Mouse (Mus musculus) forebrain, embryonic 10.5 days (tissue): ENCODE data around the gene Nav2. TPM values are rescaled to one million over a fixed set of nuclear protein-coding genes. Genes with fewer than 3 reads are reported as not detected.
A peak's percentile ranks its signal among the peaks of the same experiment; 100 is the strongest.

ENCODE experiments used
- DNase-seq: peaks from one replicate; pipeline ENCODE4 v3.0.0-alpha.2; 2017; ENCODE audit warnings: low spot score; ENCODE audit errors: extremely low spot score
- H3K27ac ChIP-seq: fragments of 300-500 bp; sonication (generic); 2 replicates; pipeline ENCODE4 v1.5.1; 2016; ENCODE audit warnings: mild to moderate bottlenecking
- H3K27me3 ChIP-seq: fragments of 300-500 bp; sonication (generic); 2 replicates; pipeline ENCODE4 v1.6.1; 2016; ENCODE audit warnings: mild to moderate bottlenecking; ENCODE audit not compliant: poor library complexity, severe bottlenecking
- H3K36me3 ChIP-seq: fragments of 300-500 bp; sonication (generic); replicated peaks from 2 replicates; pipeline ENCODE4 v1.6.1; 2016; ENCODE audit warnings: mild to moderate bottlenecking, moderate library complexity
- H3K4me1 ChIP-seq: fragments of 300-500 bp; sonication (generic); 2 replicates; pipeline ENCODE4 v1.6.1; 2016
- H3K4me3 ChIP-seq: fragments of 300-500 bp; sonication (generic); 2 replicates; pipeline ENCODE4 v1.5.1; 2016; ENCODE audit warnings: mild to moderate bottlenecking, moderate library complexity
- H3K9me3 ChIP-seq: fragments of 300-500 bp; sonication (generic); 2 replicates; pipeline ENCODE4 v1.6.1; 2016; ENCODE audit warnings: mild to moderate bottlenecking, moderate library complexity
- WGBS: fragments of 180-500 bp; shearing (Covaris S2); methylation state at CpG from one replicate; pipeline ENCODE4 v1.1.7; 2016; 5-methylcytosine and 5-hydroxymethylcytosine counted together
- polyA plus RNA-seq: library from polyadenylated mRNA; unstranded; fragments of >200 nt; fragmentation: Nextera tagmentation; extraction: Ambion mirVana; gene quantifications from 2 replicates; pipeline ENCODE4 v1.2.1, GENCODE M21; 2016

Gene Nav2
- polyA plus RNA-seq, 1 experiment from 2014 or later: 6.1 TPM

DNA sequence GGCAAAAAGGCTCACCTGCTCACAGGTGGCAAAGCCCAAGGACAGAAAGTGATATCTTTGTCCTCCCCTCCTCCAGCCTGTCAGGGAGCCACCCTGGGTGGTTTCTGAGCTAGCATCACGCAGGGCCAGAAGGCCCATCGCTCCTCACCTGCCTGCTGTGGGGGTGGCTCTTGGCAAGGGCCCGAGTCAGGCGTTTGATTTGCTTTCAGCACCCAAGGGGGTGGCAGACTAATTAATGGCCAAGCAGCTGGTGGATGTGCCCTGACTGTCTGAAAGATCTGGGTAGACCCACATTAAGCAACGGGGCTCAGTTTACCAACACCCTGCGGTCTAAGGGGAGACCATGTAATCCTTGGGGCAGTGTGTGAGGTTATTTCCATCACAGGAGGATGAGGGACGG lies 235.4 kb downstream of the Nav2 start:
- WGBS: 85% methylated on average over 7 of the region's 7 CpGs
- Histone ChIP-seq H3K27me3 (peaks cover 22% of the 10 kb centered on the region), H3K4me1 (peaks cover 15% of the 10 kb centered on the region), H3K4me3 (no peak overlapping the region), H3K36me3 (no peaks in the 10 kb centered on the region), H3K9me3 (no peaks in the 10 kb centered on the region; the same call in 1 of the 2 replicates), H3K27ac (no peak overlapping the region)
- no peak for DNase-seq

DNA sequence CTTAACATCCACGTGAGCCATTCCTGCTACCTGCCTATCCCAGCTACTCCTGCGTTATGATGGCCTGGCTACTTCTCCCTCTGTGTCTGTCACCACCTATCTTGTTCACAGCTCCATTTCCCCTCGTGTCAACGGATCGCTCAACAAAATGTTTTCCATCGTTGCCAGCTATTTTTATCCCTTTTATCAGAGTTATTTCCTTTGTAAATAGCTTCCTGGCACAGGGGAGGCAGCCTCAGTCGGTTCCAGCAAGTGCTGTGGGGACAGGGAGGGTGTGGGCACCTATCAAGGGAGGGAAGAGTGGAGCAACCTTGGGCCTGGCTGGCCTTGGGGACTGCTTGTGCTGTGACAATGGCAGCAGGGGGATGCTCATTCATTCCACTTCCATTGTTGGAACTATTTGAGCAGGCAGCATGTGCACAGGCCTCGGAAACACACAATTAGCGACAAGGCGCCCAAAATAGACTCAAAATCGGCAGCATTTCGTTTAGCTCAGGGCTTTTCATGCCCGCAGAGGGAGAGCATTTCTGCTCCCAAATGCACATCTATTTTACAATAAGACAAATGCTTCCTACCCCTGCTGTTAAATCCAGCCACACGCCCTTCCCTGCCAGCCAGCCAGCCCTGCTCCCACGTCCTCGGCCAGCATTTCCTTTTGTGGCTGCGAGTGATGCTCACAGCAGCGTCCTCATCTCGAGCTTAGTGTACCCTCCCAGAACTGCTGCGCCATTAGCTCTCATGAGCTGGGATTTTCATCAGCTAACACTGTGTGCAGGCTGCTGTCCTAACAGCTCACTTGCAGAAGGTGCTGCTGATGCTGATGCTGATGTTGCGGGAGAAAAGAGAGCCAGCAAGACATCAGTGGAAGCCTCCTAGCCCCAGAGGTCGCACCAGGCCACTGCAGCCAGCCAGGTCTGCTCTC lies 237.5 kb downstream of the Nav2 start:
- Histone ChIP-seq H3K9me3 (no peaks in the 10 kb centered on the region; the same call in 1 of the 2 replicates), H3K27me3 (peaks cover 22% of the 10 kb centered on the region), H3K36me3 (no peaks in the 10 kb centered on the region), H3K4me1 (peaks cover 15% of the 10 kb centered on the region), H3K27ac (peak overlapping the region; percentile 11; the same call in 1 of the 2 replicates), H3K4me3 (no peak overlapping the region)
- DNase-seq: peak; percentile 26
- 50% methylated on average over 22 of the region's 22 CpGs for WGBS

DNA sequence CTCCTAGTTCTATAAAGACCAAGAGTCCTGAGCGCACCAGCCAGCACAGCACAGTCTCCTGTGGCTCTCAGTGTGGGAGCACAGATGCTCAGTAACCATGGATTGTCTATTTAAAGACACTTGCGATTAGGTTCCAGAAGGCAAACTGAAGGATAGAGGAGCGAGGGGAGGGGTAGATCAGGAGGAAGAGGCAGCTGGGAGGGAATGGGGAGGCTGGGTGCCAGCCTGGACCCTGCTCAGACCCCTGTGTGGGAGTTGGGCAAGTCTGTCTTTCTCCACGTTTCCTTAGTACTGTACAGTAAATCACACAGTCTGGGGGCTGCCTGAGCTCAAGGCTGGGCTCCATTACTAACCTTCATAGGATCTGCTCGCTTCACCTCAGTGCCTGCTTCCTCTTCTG lies 243.8 kb downstream of the Nav2 start:
- Histone ChIP-seq H3K27ac (no peak overlapping the region), H3K4me3 (no peak overlapping the region), H3K36me3 (no peaks in the 10 kb centered on the region), H3K4me1 (no peaks in the 10 kb centered on the region), H3K9me3 (peaks cover 7% of the 10 kb centered on the region; the same call in 1 of the 2 replicates), H3K27me3 (no peaks in the 10 kb centered on the region)
- 75% methylated on average over 5 of the region's 5 CpGs for WGBS
- no peak for DNase-seq

DNA sequence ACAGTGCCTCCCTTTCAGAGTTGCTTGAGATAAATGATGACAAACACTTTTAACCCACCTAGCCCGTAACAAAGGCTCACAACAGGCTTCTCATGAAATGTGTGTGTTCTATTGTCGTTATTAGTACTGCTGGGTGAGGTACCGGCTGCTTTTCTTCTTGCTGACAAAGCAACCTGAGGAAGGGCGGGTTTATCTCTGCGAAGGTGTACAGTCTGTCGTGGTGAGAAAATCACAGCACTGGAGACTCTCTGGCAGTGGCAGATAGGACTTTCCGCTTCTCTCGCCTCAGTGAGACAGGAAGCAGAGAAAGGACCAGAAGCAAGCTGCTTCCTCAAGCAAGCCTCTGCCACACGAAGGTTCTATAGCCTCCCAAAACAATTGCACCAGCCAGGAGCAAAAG lies 244.2 kb downstream of the Nav2 start:
- Histone ChIP-seq H3K36me3 (no peaks in the 10 kb centered on the region), H3K27ac (no peak overlapping the region), H3K4me3 (no peak overlapping the region), H3K27me3 (no peaks in the 10 kb centered on the region), H3K4me1 (no peaks in the 10 kb centered on the region), H3K9me3 (peaks cover 7% of the 10 kb centered on the region; the same call in 1 of the 2 replicates)
- DNase-seq: no peak
- WGBS: 84% methylated on average over 9 of the region's 9 CpGs

DNA sequence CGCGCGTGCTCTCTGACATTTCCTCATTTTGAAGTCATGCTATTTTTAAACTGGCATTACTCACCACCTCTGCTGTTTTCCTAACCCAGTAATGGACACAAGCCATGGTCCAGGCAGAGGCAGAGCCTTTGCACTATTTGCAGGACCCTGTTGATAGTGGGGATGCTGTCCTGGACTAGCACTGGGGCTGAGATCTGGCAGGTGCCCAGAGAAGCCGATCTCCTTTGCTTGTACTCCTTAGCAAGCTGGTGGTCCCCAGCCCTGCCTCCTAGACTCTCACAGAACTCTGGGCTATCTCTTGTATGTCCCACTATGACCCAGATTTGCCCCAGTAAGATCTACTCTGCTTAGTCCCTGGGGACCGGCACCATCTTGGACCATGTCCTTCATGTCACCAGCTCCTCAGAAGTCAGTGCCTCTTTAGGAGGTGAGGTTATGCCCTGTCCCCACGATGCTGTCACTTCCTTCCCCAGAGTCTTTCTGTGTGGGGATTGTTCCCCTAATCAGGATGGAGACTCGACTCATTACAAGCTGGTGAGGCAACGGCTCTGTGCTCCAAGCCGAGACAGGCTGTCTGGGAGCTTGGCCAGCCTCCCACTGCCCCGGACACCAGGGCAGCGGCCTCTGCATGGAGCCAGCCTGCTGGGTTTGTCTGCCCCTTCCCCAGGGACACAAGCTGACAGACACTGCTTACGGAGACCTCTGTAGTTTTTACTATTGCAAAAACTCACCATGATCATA lies 250.3 kb downstream of the Nav2 start:
- WGBS: 82% methylated on average over 12 of the region's 12 CpGs
- Histone ChIP-seq H3K4me3 (no peak overlapping the region), H3K27ac (no peak overlapping the region), H3K27me3 (peaks cover 14% of the 10 kb centered on the region; the same call in 1 of the 2 replicates), H3K9me3 (peaks cover 7% of the 10 kb centered on the region; the same call in 1 of the 2 replicates), H3K4me1 (peaks cover 41% of the 10 kb centered on the region), H3K36me3 (no peaks in the 10 kb centered on the region)
- DNase-seq: no peak

DNA sequence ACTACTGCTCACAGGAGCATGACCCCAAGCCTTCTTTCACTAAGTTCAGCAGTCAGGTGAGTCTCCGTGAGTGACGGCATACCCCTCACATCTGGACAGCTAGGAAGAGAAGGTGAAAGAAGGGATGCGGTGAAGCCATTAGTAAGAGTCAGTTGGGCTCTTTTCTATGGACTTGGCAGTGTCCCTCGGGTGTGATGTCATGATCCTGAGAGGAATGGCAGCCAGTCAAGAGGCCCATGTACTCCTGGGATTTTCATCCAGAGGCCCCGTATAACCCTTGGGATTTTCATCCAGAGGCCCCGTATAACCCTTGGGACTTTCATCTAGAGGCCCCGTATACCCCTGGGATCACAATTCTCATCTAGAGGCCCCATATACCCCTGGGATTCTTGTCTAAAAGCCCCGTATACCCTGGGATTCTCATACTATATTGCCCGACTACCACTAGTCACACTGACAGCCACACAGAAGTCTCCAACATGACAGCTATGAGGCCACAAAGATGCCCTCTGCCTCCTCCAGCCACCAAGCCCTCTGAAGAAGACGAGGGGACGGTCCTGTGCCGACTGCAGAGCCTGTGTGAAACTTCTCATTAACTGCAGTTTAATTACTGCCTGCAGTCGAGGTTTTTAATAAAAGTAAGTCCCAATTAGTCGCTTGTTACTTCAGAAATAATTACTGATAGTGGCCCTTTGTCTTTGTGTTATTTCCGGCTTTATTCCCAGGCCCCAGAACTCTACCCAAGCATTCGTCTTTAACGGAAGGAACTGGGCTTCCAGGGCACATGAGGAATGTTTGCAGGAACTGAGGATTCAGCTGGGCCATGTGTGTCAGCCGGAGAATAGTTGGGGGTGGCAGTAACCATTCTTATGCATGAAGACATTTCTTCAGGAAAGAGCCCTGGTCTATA lies 251.4 kb downstream of the Nav2 start:
- DNase-seq: no peak
- Histone ChIP-seq H3K27me3 (peaks cover 18% of the 10 kb centered on the region; the same call in 1 of the 2 replicates), H3K4me1 (peaks cover 48% of the 10 kb centered on the region), H3K9me3 (peaks cover 7% of the 10 kb centered on the region; the same call in 1 of the 2 replicates), H3K36me3 (no peaks in the 10 kb centered on the region), H3K27ac (no peak overlapping the region), H3K4me3 (no peak overlapping the region)
- WGBS: 75% methylated on average over 18 of the region's 18 CpGs

DNA sequence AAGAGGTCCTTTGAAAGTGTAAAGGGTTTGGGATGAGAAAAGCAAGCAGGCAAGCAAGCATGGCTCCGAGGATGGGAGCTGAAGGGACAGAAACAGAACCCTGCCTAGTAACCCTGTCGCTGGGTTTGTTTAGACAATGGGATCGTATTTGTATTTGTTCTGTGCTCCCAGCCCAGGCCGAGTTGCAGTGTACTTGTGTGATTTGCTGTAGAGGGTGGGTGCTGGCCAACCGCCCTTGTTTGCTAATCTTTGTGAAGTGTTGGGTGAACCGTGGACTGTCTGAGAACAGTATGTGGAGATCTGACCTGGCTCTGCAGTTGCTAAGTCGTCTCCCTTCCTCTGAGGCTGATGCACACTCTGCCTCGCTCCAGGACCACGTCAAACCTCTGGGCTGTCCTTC lies 253.6 kb downstream of the Nav2 start:
- no peak overlapping the region for H3K27ac ChIP-seq
- no peaks in the 10 kb centered on the region for H3K36me3 ChIP-seq
- WGBS: 62% methylated on average over 9 of the region's 9 CpGs
- H3K9me3 ChIP-seq: no peaks in the 10 kb centered on the region
- DNase-seq: no peak
- H3K4me1 ChIP-seq: peaks cover 48% of the 10 kb centered on the region
- H3K4me3 ChIP-seq: no peak overlapping the region
- H3K27me3 ChIP-seq: peaks cover 18% of the 10 kb centered on the region; the same call in 1 of the 2 replicates

DNA sequence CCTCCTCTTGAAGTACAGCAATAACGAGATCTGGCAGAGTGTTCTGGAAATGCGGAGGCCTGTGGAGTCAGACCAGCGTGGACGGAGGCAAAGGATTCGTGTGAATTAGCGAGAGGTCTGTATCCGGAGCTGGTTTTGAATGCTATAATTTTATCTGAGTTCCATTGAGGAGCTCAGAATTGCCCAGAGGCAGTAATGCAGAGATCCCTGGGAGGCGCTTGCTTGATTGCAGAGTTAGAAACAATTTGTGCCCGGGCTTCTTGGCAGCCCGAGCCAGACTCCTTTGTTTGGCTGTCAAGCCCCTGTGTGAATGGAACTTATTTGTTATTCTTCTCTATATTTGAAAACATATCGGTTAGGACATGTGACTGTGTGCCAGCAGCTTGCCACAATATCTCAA lies 255.3 kb downstream of the Nav2 start:
- H3K36me3 ChIP-seq: no peaks in the 10 kb centered on the region
- H3K27me3 ChIP-seq: peaks cover 18% of the 10 kb centered on the region; the same call in 1 of the 2 replicates
- H3K9me3 ChIP-seq: no peaks in the 10 kb centered on the region
- peaks cover 48% of the 10 kb centered on the region for H3K4me1 ChIP-seq
- H3K4me3 ChIP-seq: no peak overlapping the region
- no peak for DNase-seq
- H3K27ac ChIP-seq: peak overlapping the region; percentile 30; the same call in 1 of the 2 replicates
- 68% methylated on average over 11 of the region's 11 CpGs for WGBS

DNA sequence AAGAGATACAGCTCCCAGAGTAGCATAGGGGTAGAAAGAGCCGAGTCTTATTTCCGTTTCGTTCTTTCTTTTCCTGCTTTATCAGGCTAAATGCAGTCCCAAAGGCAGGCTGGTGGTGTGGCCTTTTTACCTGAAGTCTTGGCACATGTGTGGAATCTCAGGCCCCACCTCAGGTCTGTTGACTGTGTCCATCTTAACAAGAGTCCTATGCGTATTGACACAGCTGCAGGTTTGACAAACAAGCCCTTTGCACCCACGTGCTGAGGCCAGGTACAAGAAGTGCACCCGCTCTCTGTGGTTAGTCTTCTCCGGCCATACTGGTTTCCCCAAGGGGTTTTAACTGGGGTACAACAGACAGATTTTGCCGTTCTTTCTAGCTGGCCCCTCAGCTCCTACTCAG lies 256.4 kb downstream of the Nav2 start:
- 97% methylated on average over 8 of the region's 8 CpGs for WGBS
- H3K4me3 ChIP-seq: no peak overlapping the region
- peaks cover 44% of the 10 kb centered on the region for H3K4me1 ChIP-seq
- no peaks in the 10 kb centered on the region for H3K36me3 ChIP-seq
- no peak overlapping the region; the same call in 1 of the 2 replicates for H3K27ac ChIP-seq
- no peaks in the 10 kb centered on the region for H3K9me3 ChIP-seq
- no peak for DNase-seq
- peaks cover 18% of the 10 kb centered on the region; the same call in 1 of the 2 replicates for H3K27me3 ChIP-seq

DNA sequence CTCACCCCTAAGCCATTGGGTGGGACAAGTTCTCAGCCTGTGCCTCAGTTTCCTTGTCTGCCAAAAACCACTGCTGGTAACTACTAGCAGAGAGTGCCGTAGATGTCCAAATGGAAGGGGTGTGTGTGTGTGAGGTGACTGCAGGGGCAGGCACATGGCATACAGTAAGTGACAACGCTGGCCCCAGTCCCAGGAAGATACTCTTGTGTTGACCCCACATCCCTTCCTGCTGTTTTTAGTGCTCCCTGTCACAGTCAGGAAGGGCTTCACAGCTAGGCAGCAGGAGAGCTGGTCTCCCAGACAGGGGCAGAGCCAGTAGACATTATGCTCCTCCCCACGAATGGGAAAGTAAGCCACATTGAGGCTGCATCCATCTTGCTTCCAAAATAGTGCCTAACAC lies 264.4 kb downstream of the Nav2 start:
- DNase-seq: no peak
- H3K4me3 ChIP-seq: no peak overlapping the region
- WGBS: 78% methylated on average over 3 of the region's 3 CpGs
- no peaks in the 10 kb centered on the region for H3K9me3 ChIP-seq
- no peaks in the 10 kb centered on the region for H3K36me3 ChIP-seq
- H3K4me1 ChIP-seq: peaks cover 15% of the 10 kb centered on the region; the same call in 1 of the 2 replicates
- H3K27ac ChIP-seq: no peak overlapping the region
- no peaks in the 10 kb centered on the region for H3K27me3 ChIP-seq

DNA sequence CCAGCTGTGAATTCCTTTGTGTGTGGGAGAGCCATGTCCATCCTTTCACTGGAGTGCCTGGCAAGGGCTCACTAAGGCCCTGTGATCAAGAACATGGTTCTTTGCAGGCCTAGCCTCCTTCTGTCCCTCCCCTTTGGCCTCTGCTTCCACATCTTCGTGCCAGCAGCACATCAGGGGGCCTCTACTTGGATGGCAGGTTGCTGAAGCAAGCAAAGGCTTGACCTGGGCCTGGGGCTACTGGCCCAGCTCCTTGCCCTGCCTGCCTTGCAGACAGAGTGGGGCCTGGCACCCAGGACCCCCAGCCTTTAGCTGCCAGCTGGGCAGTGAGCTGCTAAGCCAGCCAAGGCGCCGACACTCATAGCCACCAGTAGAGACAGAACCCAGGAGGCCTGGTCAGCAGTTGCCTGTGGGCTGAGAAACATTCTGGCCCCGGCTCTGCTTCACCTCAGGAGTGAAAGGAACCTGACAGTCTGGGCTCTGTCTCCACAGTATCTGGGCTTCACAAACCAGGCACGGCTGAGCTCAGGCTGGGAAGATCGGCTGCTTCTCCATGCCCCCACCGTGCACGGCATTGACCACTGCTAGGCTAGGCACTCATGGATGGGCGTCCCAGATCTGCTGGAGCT lies 267.4 kb downstream of the Nav2 start:
- no peak overlapping the region for H3K4me3 ChIP-seq
- no peaks in the 10 kb centered on the region for H3K9me3 ChIP-seq
- H3K36me3 ChIP-seq: no peaks in the 10 kb centered on the region
- WGBS: 79% methylated on average over 9 of the region's 9 CpGs
- DNase-seq: no peak
- H3K27me3 ChIP-seq: no peaks in the 10 kb centered on the region
- peaks cover 9% of the 10 kb centered on the region; the same call in 1 of the 2 replicates for H3K4me1 ChIP-seq
- 0 out of 2 replicates have a peak overlapping the region, but pooled peaks have one; percentile 44 for H3K27ac ChIP-seq
